In genomic region chrX:8179646-8180045, GRCm38 (mm10) we compare ENCODE assay signal across 35 mouse cellular contexts.
"Had no signal": no experiment of that assay in that cellular context is flagged by ENCODE, and none has a peak within 500 bp of the region (broad histone marks: within the 10 kb centered on the region; RNA-seq: fewer than 3 reads in every experiment).

No protein-coding gene starts in this region.

- H3K4me3 ChIP-seq: heart, embryonic 10.5 days; heart, embryonic 12.5 days; heart, embryonic 13.5 days; heart, embryonic 15.5 days; hindbrain, embryonic 10.5 days; hindbrain, embryonic 12.5 days; hindbrain, embryonic 13.5 days; hindbrain, embryonic 15.5 days; intestine, embryonic 15.5 days; kidney, embryonic 15.5 days; layer of hippocampus, adult 2 months had no signal

- DNase-seq: heart, postnatal 10 days; heart, postnatal 14 days; heart, postnatal 36 days; heart, postnatal 4 days; kidney, adult 11 months; kidney, adult 18-20 months; kidney, adult 2 months; kidney, adult 8-10 months; kidney, adult 9 months; kidney, postnatal 10 days; kidney, postnatal 14 days; kidney, postnatal 25 days; kidney, postnatal 36 days; kidney, postnatal 4 days; layer of hippocampus, adult 9-11 months; layer of hippocampus, postnatal 36 days had no signal

- H3K9me3 ChIP-seq: heart, embryonic 10.5 days; heart, embryonic 12.5 days; heart, embryonic 13.5 days; heart, embryonic 15.5 days; hindbrain, embryonic 12.5 days; hindbrain, embryonic 13.5 days; hindbrain, embryonic 15.5 days; intestine, embryonic 15.5 days; kidney, embryonic 15.5 days had no signal

- H3K36me3 ChIP-seq: heart, embryonic 10.5 days; heart, embryonic 12.5 days; heart, embryonic 13.5 days; heart, embryonic 15.5 days; hindbrain, embryonic 10.5 days; hindbrain, embryonic 12.5 days; hindbrain, embryonic 13.5 days; intestine, embryonic 15.5 days; kidney, embryonic 15.5 days had no signal

- H3K27ac ChIP-seq: heart, embryonic 10.5 days; heart, embryonic 13.5 days; heart, embryonic 15.5 days; hindbrain, embryonic 10.5 days; hindbrain, embryonic 12.5 days; hindbrain, embryonic 13.5 days; hindbrain, embryonic 14.5 days; hindbrain, embryonic 15.5 days; hindbrain, postnatal 0 days; intestine, embryonic 15.5 days; kidney, embryonic 15.5 days; kidney, postnatal 0 days; layer of hippocampus, adult 2 months had no signal

- H3K27me3 ChIP-seq: heart, embryonic 12.5 days; heart, embryonic 13.5 days; heart, embryonic 15.5 days; hindbrain, embryonic 12.5 days; hindbrain, embryonic 13.5 days; hindbrain, embryonic 15.5 days; intestine, embryonic 15.5 days; kidney, embryonic 15.5 days had no signal

- H3K4me2 ChIP-seq: heart, embryonic 11.5 days; heart, embryonic 12.5 days; heart, embryonic 13.5 days; heart, embryonic 15.5 days; hindbrain, embryonic 12.5 days; hindbrain, embryonic 13.5 days; hindbrain, embryonic 14.5 days; hindbrain, embryonic 15.5 days; intestine, embryonic 15.5 days; kidney, embryonic 15.5 days had no signal

- H3K9ac ChIP-seq: heart, embryonic 12.5 days; heart, embryonic 13.5 days; heart, embryonic 15.5 days; hindbrain, embryonic 12.5 days; hindbrain, embryonic 13.5 days; hindbrain, embryonic 14.5 days; hindbrain, embryonic 15.5 days; intestine, embryonic 15.5 days; kidney, embryonic 15.5 days had no signal

- H3K4me1 ChIP-seq: heart, embryonic 10.5 days; heart, embryonic 15.5 days; hindbrain, embryonic 12.5 days; intestine, embryonic 15.5 days; kidney, embryonic 15.5 days had no signal

- ATAC-seq: hindbrain, embryonic 16.5 days; hindbrain, postnatal 0 days; inflammation-experienced regulatory T-cells, adult 6 months; intestine, embryonic 15.5 days; intestine, embryonic 16.5 days; intestine, postnatal 0 days had no signal
